Mouse (Mus musculus): ENCODE data around the gene Snx25.

- TF ChIP-seq POLR2A (IDR thresholded peaks at IDR 0.05; ENCODE audit: borderline replicate concordance, control insufficient read depth, low read depth, low read length) (no peak), CTCF (IDR thresholded peaks at IDR 0.05; ENCODE audit: control insufficient read depth, insufficient read depth, low read length) (no peak)
These were observed 2.2 kb downstream of the Snx25 start for GRCm38 (mm10) chr8:46149782-46150181.
